9 mouse cellular contexts compared by ENCODE assay signal in the genomic region with DNA sequence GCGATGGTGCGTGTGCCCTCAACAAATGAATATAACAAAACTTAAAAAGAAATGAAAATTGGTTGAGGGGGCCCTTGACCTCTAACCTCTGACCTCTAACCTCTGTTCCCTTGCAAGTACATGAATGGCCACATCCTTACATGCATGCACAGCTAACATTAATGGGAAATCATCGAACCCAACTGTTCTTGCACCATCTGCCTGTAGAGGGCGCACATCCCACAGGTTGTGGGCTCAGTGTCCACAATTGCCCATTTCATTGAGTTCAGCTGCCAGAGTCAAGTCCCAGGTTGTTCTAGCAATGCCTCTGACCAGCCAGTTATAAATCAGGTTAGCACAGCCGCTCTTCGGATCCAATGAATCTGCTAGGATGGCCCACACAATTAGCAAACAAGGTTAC. TPM values are rescaled to one million over a fixed set of nuclear protein-coding genes. Genes with fewer than 3 reads are reported as not detected.
A peak's percentile ranks its signal among the peaks of the same experiment; 100 is the strongest.
DNase-seq lines count a peak whose midpoint lies in the region; ATAC-seq and TF ChIP-seq lines count a peak whose summit lies in the region.
"Had no signal": no experiment of that assay in that cellular context is flagged by ENCODE, and none has a peak within 500 bp of the region (broad histone marks: within the 10 kb centered on the region; RNA-seq: fewer than 3 reads in every experiment).

No protein-coding gene starts in this region.

- no peak overlapping the region for H3K4me2 ChIP-seq in liver, embryonic 12.5 days

- no peaks in the 10 kb centered on the region for H3K9me3 ChIP-seq in liver, embryonic 12.5 days (replicated peaks)
- H3K9me3 ChIP-seq in limb, embryonic 10.5 days (replicated peaks): no peaks in the 10 kb centered on the region

- no peaks in the 10 kb centered on the region for H3K27me3 ChIP-seq in liver, embryonic 12.5 days (replicated peaks)
- H3K27me3 ChIP-seq in limb, embryonic 10.5 days (ENCODE audit: low read depth, poor library complexity, severe bottlenecking): no peaks in the 10 kb centered on the region

- no peak overlapping the region for H3K4me3 ChIP-seq in liver, embryonic 12.5 days
- H3K4me3 ChIP-seq in limb, embryonic 10.5 days: no peak overlapping the region
- H3K4me3 ChIP-seq in olfactory bulb, adult 2 months (ENCODE audit: insufficient read depth, low read depth, low read length): no peak overlapping the region

- H3K9ac ChIP-seq in liver, embryonic 12.5 days: no peak overlapping the region

- DNase-seq in liver: peak; percentile 84
- DNase-seq in adrenal gland, adult 18-20 months (ENCODE audit: low spot score in 2 of 2): peak; percentile 82 to 83
- DNase-seq in embryo, embryonic 10.5 days (ENCODE audit: low spot score): peak; percentile 92
- DNase-seq in heart, postnatal 4 days: peak; percentile 78
- peak; percentile 88 for DNase-seq in limb, embryonic 10.5 days (ENCODE audit: low spot score)
- peak; percentile 58 to 65 for DNase-seq in thymus, postnatal 36 days

- TF ChIP-seq CTCF in olfactory bulb, adult 2 months (IDR thresholded peaks at IDR 0.05; ENCODE audit: insufficient read depth, low read depth, low read length): peak; percentile 61

- no peak overlapping the region for H3K27ac ChIP-seq in liver, embryonic 12.5 days
- no peak overlapping the region for H3K27ac ChIP-seq in limb, embryonic 10.5 days
- H3K27ac ChIP-seq in olfactory bulb, adult 2 months (ENCODE audit: insufficient read depth, low read depth, low read length): no peak overlapping the region

- 31% methylated on average over 6 of the region's 6 CpGs for WGBS in liver, embryonic 12.5 days (ENCODE audit: insufficient replicate concordance)
- WGBS in limb, embryonic 10.5 days: 37% methylated on average over 6 of the region's 6 CpGs
- 41% methylated on average over 6 of the region's 6 CpGs for WGBS in olfactory bulb, adult 2 months

- no peaks in the 10 kb centered on the region for H3K36me3 ChIP-seq in liver, embryonic 12.5 days
- no peaks in the 10 kb centered on the region for H3K36me3 ChIP-seq in limb, embryonic 10.5 days

- no peak for ATAC-seq in liver, embryonic 12.5 days

- TF ChIP-seq POLR2A in olfactory bulb, adult 2 months (IDR thresholded peaks at IDR 0.05; ENCODE audit: insufficient read depth, low read depth, low read length): no peak

- peaks cover 16% of the 10 kb centered on the region for H3K4me1 ChIP-seq in liver, embryonic 12.5 days
- peaks cover 7% of the 10 kb centered on the region; the same call in 1 of the 2 replicates for H3K4me1 ChIP-seq in limb, embryonic 10.5 days
- peaks cover 3% of the 10 kb centered on the region; the same call in 1 of the 2 replicates for H3K4me1 ChIP-seq in olfactory bulb, adult 2 months (ENCODE audit: control insufficient read depth, insufficient read depth, low read length)

RNA-seq across cellular contexts. Expression of a gene that starts 4.5 kb away (rescaled TPM):
- 22.5 and 23.4 TPM in 2 replicates for polyA plus RNA-seq in liver, embryonic 12.5 days (2016; fragmentation: Nextera tagmentation; extraction: Ambion mirVana)
- total RNA-seq in adrenal gland, adult 18-20 months (2021): 10 to 100 TPM; 83.5 to 90.2 TPM
- total RNA-seq in heart, postnatal 4 days (2021): 10 to 100 TPM; 81.4 to 83.6 TPM
- polyA plus RNA-seq in limb, embryonic 10.5 days (2016; fragmentation: Nextera tagmentation; extraction: Ambion mirVana): 45.4 and 48.1 TPM in 2 replicates
- not detected in 2 replicates for polyA plus RNA-seq in olfactory bulb, adult 2 months (2012; ENCODE audit: insufficient read depth, insufficient read length, low replicate concordance, missing spikeins)

RNA-seq across cellular contexts. Expression of a gene that starts 6.5 kb away (rescaled TPM):
- polyA plus RNA-seq in liver, embryonic 12.5 days (2016; fragmentation: Nextera tagmentation; extraction: Ambion mirVana): 11.5 and 12.4 TPM in 2 replicates
- 1 to 10 TPM; 5.9 to 6.5 TPM for total RNA-seq in adrenal gland, adult 18-20 months (2021)
- total RNA-seq in heart, postnatal 4 days (2021): 1 to 10 TPM; 5.3 to 6.7 TPM
- polyA plus RNA-seq in limb, embryonic 10.5 days (2016; fragmentation: Nextera tagmentation; extraction: Ambion mirVana): 9.1 and 13.7 TPM in 2 replicates
- polyA plus RNA-seq in olfactory bulb, adult 2 months (2012; ENCODE audit: insufficient read depth, insufficient read length, low replicate concordance, missing spikeins): not detected in 2 replicates

RNA-seq across cellular contexts. Expression of a gene that starts 10.6 kb away (rescaled TPM):
- polyA plus RNA-seq in liver, embryonic 12.5 days (2016; fragmentation: Nextera tagmentation; extraction: Ambion mirVana): 33.0 and 34.9 TPM in 2 replicates
- not detected for total RNA-seq in adrenal gland, adult 18-20 months (2021)
- not detected for total RNA-seq in heart, postnatal 4 days (2021)
- not detected in 2 replicates for polyA plus RNA-seq in limb, embryonic 10.5 days (2016; fragmentation: Nextera tagmentation; extraction: Ambion mirVana)
- polyA plus RNA-seq in olfactory bulb, adult 2 months (2012; ENCODE audit: insufficient read depth, insufficient read length, low replicate concordance, missing spikeins): not detected in 2 replicates
- total RNA-seq: gastrocnemius, adult 8-10 months had no signal

RNA-seq across cellular contexts. Expression of a gene that starts 22.5 kb away (rescaled TPM):
- polyA plus RNA-seq in liver, embryonic 12.5 days (2016; fragmentation: Nextera tagmentation; extraction: Ambion mirVana): 38.3 and 39.8 TPM in 2 replicates
- total RNA-seq in adrenal gland, adult 18-20 months (2021): 10 to 100 TPM; 32.8 to 39.8 TPM
- 10 to 100 TPM; 27.0 to 29.1 TPM for total RNA-seq in heart, postnatal 4 days (2021)
- polyA plus RNA-seq in limb, embryonic 10.5 days (2016; fragmentation: Nextera tagmentation; extraction: Ambion mirVana): 1.5 TPM in 2 replicates
- 162 TPM in 1 of 2 replicates, not detected in the other for polyA plus RNA-seq in olfactory bulb, adult 2 months (2012; ENCODE audit: insufficient read depth, insufficient read length, low replicate concordance, missing spikeins)

RNA-seq across cellular contexts. Expression of a gene that starts 26.8 kb away (rescaled TPM):
- not detected in 2 replicates for polyA plus RNA-seq in liver, embryonic 12.5 days (2016; fragmentation: Nextera tagmentation; extraction: Ambion mirVana)
- total RNA-seq in adrenal gland, adult 18-20 months (2021): not detected
- not detected for total RNA-seq in heart, postnatal 4 days (2021)
- polyA plus RNA-seq in limb, embryonic 10.5 days (2016; fragmentation: Nextera tagmentation; extraction: Ambion mirVana): 0.16 TPM in 1 of 2 replicates, not detected in the other
- polyA plus RNA-seq in olfactory bulb, adult 2 months (2012; ENCODE audit: insufficient read depth, insufficient read length, low replicate concordance, missing spikeins): not detected in 2 replicates
- total RNA-seq: gastrocnemius, adult 8-10 months had no signal

Comparison
In these comparisons a context has a peak if more than half of its experiments do, and no peak if none do; other contexts are left out.
1. RNA of a gene that starts 6.5 kb away (polyA plus RNA-seq): 9.1 to 13.7 TPM in limb, embryonic 10.5 days and 11.5 to 12.4 TPM in liver, embryonic 12.5 days; not detected in olfactory bulb, adult 2 months; every median in the first group is over 10 times any median in the second.
2. RNA of a gene that starts 10.6 kb away (polyA plus RNA-seq): 33.0 to 34.9 TPM in liver, embryonic 12.5 days; not detected in limb, embryonic 10.5 days and not detected in olfactory bulb, adult 2 months; every median in the first group is over 10 times any median in the second.
3. Peak in every context shown above with its lines, with median percentiles within 50 percentile points of each other: DNase-seq.